In genomic region chr2:28495801-28496595, GRCm38 (mm10) we compare ENCODE assay signal across 18 mouse cellular contexts. TPM values are rescaled to one million over a fixed set of nuclear protein-coding genes. Genes with fewer than 3 reads are reported as not detected.
A peak's percentile ranks its signal among the peaks of the same experiment; 100 is the strongest.
DNase-seq lines count a peak whose midpoint lies in the region; ATAC-seq and TF ChIP-seq lines count a peak whose summit lies in the region.
"Had no signal": no experiment of that assay in that cellular context is flagged by ENCODE, and none has a peak within 500 bp of the region (broad histone marks: within the 10 kb centered on the region; RNA-seq: fewer than 3 reads in every experiment).

No protein-coding gene starts in this region.

- no peak for TF ChIP-seq CTCF in lung, postnatal 0 days (IDR thresholded peaks at IDR 0.05)
- TF ChIP-seq CTCF in intestine, postnatal 0 days (IDR thresholded peaks at IDR 0.05; ENCODE audit: low read depth), result no peak
- no peak for TF ChIP-seq CTCF in hindbrain, postnatal 0 days (IDR thresholded peaks at IDR 0.05; ENCODE audit: low read depth)

- 61% methylated on average over 16 of the region's 16 CpGs for WGBS in kidney, embryonic 15.5 days
- WGBS in lung, embryonic 16.5 days, result 74% methylated on average over 16 of the region's 16 CpGs
- WGBS in lung, postnatal 0 days, result 76% methylated on average over 16 of the region's 16 CpGs
- 77% methylated on average over 16 of the region's 16 CpGs for WGBS in intestine, postnatal 0 days
- WGBS in stomach, embryonic 15.5 days, result 78% methylated on average over 16 of the region's 16 CpGs
- WGBS in hindbrain, postnatal 0 days, result 78% methylated on average over 16 of the region's 16 CpGs

- H3K9ac ChIP-seq in kidney, embryonic 15.5 days, result no peak overlapping the region
- H3K9ac ChIP-seq in lung, embryonic 16.5 days (ENCODE audit: low read length), result 0 out of 2 replicates have a peak overlapping the region, but pooled peaks have one; percentile 0
- H3K9ac ChIP-seq in lung, postnatal 0 days (replicated peaks; ENCODE audit: low read depth), result no peak overlapping the region
- no peak overlapping the region for H3K9ac ChIP-seq in intestine, postnatal 0 days (ENCODE audit: low read depth, low read length)
- H3K9ac ChIP-seq in stomach, embryonic 15.5 days, result no peak overlapping the region
- no peak overlapping the region for H3K9ac ChIP-seq in hindbrain, postnatal 0 days (replicated peaks; ENCODE audit: low read length)
- H3K9ac ChIP-seq: hindbrain, embryonic 15.5 days; liver, embryonic 14.5 days; midbrain, embryonic 12.5 days had no signal

- peaks cover 16% of the 10 kb centered on the region for H3K4me1 ChIP-seq in kidney, embryonic 15.5 days
- H3K4me1 ChIP-seq in lung, embryonic 16.5 days (replicated peaks; ENCODE audit: control insufficient read depth, insufficient read depth, low read length), result peaks cover 5% of the 10 kb centered on the region; the same call in 1 of the 2 replicates
- H3K4me1 ChIP-seq in lung, postnatal 0 days (ENCODE audit: insufficient read depth, low read depth, low read length), result no peaks in the 10 kb centered on the region
- peaks cover 6% of the 10 kb centered on the region; the same call in 1 of the 2 replicates for H3K4me1 ChIP-seq in intestine, postnatal 0 days (replicated peaks; ENCODE audit: control insufficient read depth, insufficient read depth, low read length)
- peaks cover 14% of the 10 kb centered on the region for H3K4me1 ChIP-seq in stomach, embryonic 15.5 days
- no peaks in the 10 kb centered on the region for H3K4me1 ChIP-seq in hindbrain, postnatal 0 days (ENCODE audit: insufficient read depth, low read length)
- H3K4me1 ChIP-seq: hindbrain, embryonic 15.5 days; midbrain, embryonic 12.5 days had no signal

- H3K36me3 ChIP-seq in kidney, embryonic 15.5 days, result no peaks in the 10 kb centered on the region
- no peaks in the 10 kb centered on the region for H3K36me3 ChIP-seq in lung, embryonic 16.5 days (ENCODE audit: control insufficient read depth, insufficient read depth, low read length)
- H3K36me3 ChIP-seq in lung, postnatal 0 days (ENCODE audit: insufficient read depth, low read length), result no peaks in the 10 kb centered on the region
- H3K36me3 ChIP-seq in intestine, postnatal 0 days (ENCODE audit: control insufficient read depth, insufficient read depth), result no peaks in the 10 kb centered on the region
- no peaks in the 10 kb centered on the region for H3K36me3 ChIP-seq in stomach, embryonic 15.5 days
- no peaks in the 10 kb centered on the region for H3K36me3 ChIP-seq in hindbrain, postnatal 0 days (ENCODE audit: insufficient read depth, low read length)
- H3K36me3 ChIP-seq: hindbrain, embryonic 15.5 days; midbrain, embryonic 12.5 days had no signal

- H3K4me3 ChIP-seq in kidney, embryonic 15.5 days (replicated peaks), result peak overlapping the region; percentile 29; the same call in 1 of the 2 replicates
- H3K4me3 ChIP-seq in lung, embryonic 16.5 days (ENCODE audit: low read length), result no peak overlapping the region
- H3K4me3 ChIP-seq in lung, postnatal 0 days (ENCODE audit: low read depth, low read length), result no peak overlapping the region
- H3K4me3 ChIP-seq in intestine, postnatal 0 days (ENCODE audit: low read depth, low read length), result no peak overlapping the region
- no peak overlapping the region for H3K4me3 ChIP-seq in stomach, embryonic 15.5 days (replicated peaks)
- H3K4me3 ChIP-seq in hindbrain, postnatal 0 days (ENCODE audit: low read length), result no peak overlapping the region
- H3K4me3 ChIP-seq: heart, adult 2 months; hindbrain, embryonic 15.5 days; midbrain, embryonic 12.5 days had no signal

- H3K27me3 ChIP-seq in kidney, embryonic 15.5 days, result no peaks in the 10 kb centered on the region
- no peaks in the 10 kb centered on the region for H3K27me3 ChIP-seq in lung, embryonic 16.5 days (ENCODE audit: control insufficient read depth, insufficient read depth, low read depth, low read length)
- no peaks in the 10 kb centered on the region for H3K27me3 ChIP-seq in lung, postnatal 0 days (replicated peaks; ENCODE audit: insufficient read depth, low read length)
- H3K27me3 ChIP-seq in intestine, postnatal 0 days (replicated peaks; ENCODE audit: control insufficient read depth, insufficient read depth, low read length), result no peaks in the 10 kb centered on the region
- H3K27me3 ChIP-seq in stomach, embryonic 15.5 days (replicated peaks), result no peaks in the 10 kb centered on the region
- H3K27me3 ChIP-seq in hindbrain, postnatal 0 days (ENCODE audit: insufficient read depth, low read length), result no peaks in the 10 kb centered on the region
- H3K27me3 ChIP-seq: hindbrain, embryonic 15.5 days; midbrain, embryonic 12.5 days had no signal

- TF ChIP-seq EP300 in lung, postnatal 0 days (IDR thresholded peaks at IDR 0.05), result no peak

- H3K9me3 ChIP-seq in kidney, embryonic 15.5 days (replicated peaks), result no peaks in the 10 kb centered on the region
- no peaks in the 10 kb centered on the region for H3K9me3 ChIP-seq in lung, embryonic 16.5 days (ENCODE audit: control insufficient read depth, low read length)
- no peaks in the 10 kb centered on the region for H3K9me3 ChIP-seq in lung, postnatal 0 days (ENCODE audit: low read length)
- H3K9me3 ChIP-seq in intestine, postnatal 0 days (ENCODE audit: control insufficient read depth), result no peaks in the 10 kb centered on the region
- no peaks in the 10 kb centered on the region for H3K9me3 ChIP-seq in stomach, embryonic 15.5 days
- no peaks in the 10 kb centered on the region for H3K9me3 ChIP-seq in hindbrain, postnatal 0 days (ENCODE audit: low read length)
- H3K9me3 ChIP-seq: hindbrain, embryonic 15.5 days; midbrain, embryonic 12.5 days had no signal

- no peak for DNase-seq in kidney, postnatal 14 days
- no peak for DNase-seq in lung, postnatal 0 days (ENCODE audit: low spot score)
- no peak for DNase-seq in hindbrain, postnatal 0 days (ENCODE audit: low spot score)
- DNase-seq: cerebellum, adult 2 months; right cerebral cortex, postnatal 25 days; thymus, postnatal 14 days had no signal

- peak overlapping the region; percentile 54 for H3K4me2 ChIP-seq in kidney, embryonic 15.5 days
- no peak overlapping the region for H3K4me2 ChIP-seq in lung, embryonic 16.5 days (ENCODE audit: low read depth, low read length)
- no peak overlapping the region for H3K4me2 ChIP-seq in lung, postnatal 0 days (replicated peaks; ENCODE audit: low read depth, low read length)
- H3K4me2 ChIP-seq in intestine, postnatal 0 days (replicated peaks; ENCODE audit: low read depth), result no peak overlapping the region
- H3K4me2 ChIP-seq in stomach, embryonic 15.5 days, result peak overlapping the region; percentile 10; the same call in 1 of the 2 replicates
- no peak overlapping the region for H3K4me2 ChIP-seq in hindbrain, postnatal 0 days (ENCODE audit: low read depth, low read length)
- H3K4me2 ChIP-seq: hindbrain, embryonic 15.5 days; midbrain, embryonic 12.5 days had no signal

- peak; percentile 29; the same call in 1 of the 2 replicates for ATAC-seq in kidney, embryonic 15.5 days (replicated peaks; ENCODE audit: low FRiP score)
- ATAC-seq in lung, embryonic 16.5 days (ENCODE audit: low read depth), result no peak
- no peak for ATAC-seq in lung, postnatal 0 days
- ATAC-seq in intestine, postnatal 0 days, result no peak
- ATAC-seq in stomach, embryonic 15.5 days (ENCODE audit: insufficient read depth, low FRiP score, low read depth), result no peak
- no peak for ATAC-seq in hindbrain, postnatal 0 days
- ATAC-seq: CD4-positive, CD25-positive, alpha-beta regulatory T cell, adult 4 months; forebrain, embryonic 14.5 days had no signal

- H3K27ac ChIP-seq in kidney, embryonic 15.5 days, result peak overlapping the region; percentile 88
- H3K27ac ChIP-seq in lung, embryonic 16.5 days (ENCODE audit: low read length), result peak overlapping the region; percentile 1; the same call in 1 of the 2 replicates
- no peak overlapping the region for H3K27ac ChIP-seq in lung, postnatal 0 days (ENCODE audit: low read length)
- H3K27ac ChIP-seq in intestine, postnatal 0 days (ENCODE audit: low read depth, low read length), result 0 out of 2 replicates have a peak overlapping the region, but pooled peaks have one; percentile 15
- H3K27ac ChIP-seq in stomach, embryonic 15.5 days, result peak overlapping the region; percentile 73
- no peak overlapping the region for H3K27ac ChIP-seq in hindbrain, postnatal 0 days
- H3K27ac ChIP-seq: heart, adult 2 months; hindbrain, embryonic 15.5 days; liver, embryonic 14.5 days; macrophage; midbrain, embryonic 12.5 days had no signal

RNA-seq across cellular contexts. Expression of gene Gbgt1, which starts 0.7 kb away (rescaled TPM):
- polyA plus RNA-seq in kidney, embryonic 15.5 days (2015; fragmentation: Nextera tagmentation; extraction: Ambion mirVana), result 5.8 and 6.5 TPM in 2 replicates
- 1.1 and 1.5 TPM in 2 replicates for polyA plus RNA-seq in lung, embryonic 16.5 days (2015; fragmentation: Nextera tagmentation; extraction: Ambion mirVana)
- 1.2 and 1.4 TPM in 2 replicates for polyA plus RNA-seq in lung, postnatal 0 days (2015; fragmentation: Nextera tagmentation; extraction: Ambion mirVana)
- 1.1 and 1.6 TPM in 2 replicates for polyA plus RNA-seq in intestine, postnatal 0 days (2015; fragmentation: Nextera tagmentation; extraction: Ambion mirVana)
- 2.7 and 3.2 TPM in 2 replicates for polyA plus RNA-seq in stomach, embryonic 15.5 days (2015; fragmentation: Nextera tagmentation; extraction: Ambion mirVana)
- 3.7 and 8.2 TPM in 2 replicates for total RNA-seq in hindbrain, postnatal 0 days (2014; rRNA removed)
- polyA plus RNA-seq in hindbrain, postnatal 0 days (2015; fragmentation: Nextera tagmentation; extraction: Ambion mirVana), result 1.5 and 1.7 TPM in 2 replicates
- polyA plus RNA-seq: CD4-positive, CD25-positive, alpha-beta regulatory T cell, adult 4 months; heart, postnatal 0 days had no signal

RNA-seq across cellular contexts. Expression of gene Gm10134, which starts 9.9 kb away (rescaled TPM):
- polyA plus RNA-seq in kidney, embryonic 15.5 days (2015; fragmentation: Nextera tagmentation; extraction: Ambion mirVana), result 10.6 and 12.6 TPM in 2 replicates
- 3.4 and 3.7 TPM in 2 replicates for polyA plus RNA-seq in lung, embryonic 16.5 days (2015; fragmentation: Nextera tagmentation; extraction: Ambion mirVana)
- polyA plus RNA-seq in lung, postnatal 0 days (2015; fragmentation: Nextera tagmentation; extraction: Ambion mirVana), result 5.8 and 6.1 TPM in 2 replicates
- polyA plus RNA-seq in intestine, postnatal 0 days (2015; fragmentation: Nextera tagmentation; extraction: Ambion mirVana), result 6.0 and 8.7 TPM in 2 replicates
- polyA plus RNA-seq in stomach, embryonic 15.5 days (2015; fragmentation: Nextera tagmentation; extraction: Ambion mirVana), result 8.5 and 8.8 TPM in 2 replicates
- total RNA-seq in hindbrain, postnatal 0 days (2014; rRNA removed), result not detected in 2 replicates
- polyA plus RNA-seq in hindbrain, postnatal 0 days (2015; fragmentation: Nextera tagmentation; extraction: Ambion mirVana), result 4.0 and 4.8 TPM in 2 replicates
- polyA plus RNA-seq: CD4-positive, CD25-positive, alpha-beta regulatory T cell, adult 4 months; cerebellum, adult 2 months; forebrain, embryonic 14.5 days; liver, embryonic 14.5 days had no signal

RNA-seq across cellular contexts. Expression of gene Ralgds, which starts 16.9 kb away (rescaled TPM):
- 22.6 and 30.5 TPM in 2 replicates for polyA plus RNA-seq in kidney, embryonic 15.5 days (2015; fragmentation: Nextera tagmentation; extraction: Ambion mirVana)
- polyA plus RNA-seq in lung, embryonic 16.5 days (2015; fragmentation: Nextera tagmentation; extraction: Ambion mirVana), result 27.3 and 27.9 TPM in 2 replicates
- polyA plus RNA-seq in lung, postnatal 0 days (2015; fragmentation: Nextera tagmentation; extraction: Ambion mirVana), result 24.4 and 29.1 TPM in 2 replicates
- 11.5 and 15.6 TPM in 2 replicates for polyA plus RNA-seq in intestine, postnatal 0 days (2015; fragmentation: Nextera tagmentation; extraction: Ambion mirVana)
- 27.5 and 30.9 TPM in 2 replicates for polyA plus RNA-seq in stomach, embryonic 15.5 days (2015; fragmentation: Nextera tagmentation; extraction: Ambion mirVana)
- 263 and 266 TPM in 2 replicates for total RNA-seq in hindbrain, postnatal 0 days (2014; rRNA removed)
- polyA plus RNA-seq in hindbrain, postnatal 0 days (2015; fragmentation: Nextera tagmentation; extraction: Ambion mirVana), result 74.6 and 76.8 TPM in 2 replicates

RNA-seq across cellular contexts. Expression of gene Mrps2, which starts 28.1 kb away (rescaled TPM):
- 62.0 and 64.0 TPM in 2 replicates for polyA plus RNA-seq in kidney, embryonic 15.5 days (2015; fragmentation: Nextera tagmentation; extraction: Ambion mirVana)
- 49.9 and 52.7 TPM in 2 replicates for polyA plus RNA-seq in lung, embryonic 16.5 days (2015; fragmentation: Nextera tagmentation; extraction: Ambion mirVana)
- polyA plus RNA-seq in lung, postnatal 0 days (2015; fragmentation: Nextera tagmentation; extraction: Ambion mirVana), result 20.8 and 21.8 TPM in 2 replicates
- polyA plus RNA-seq in intestine, postnatal 0 days (2015; fragmentation: Nextera tagmentation; extraction: Ambion mirVana), result 24.5 and 25.1 TPM in 2 replicates
- 51.8 and 54.6 TPM in 2 replicates for polyA plus RNA-seq in stomach, embryonic 15.5 days (2015; fragmentation: Nextera tagmentation; extraction: Ambion mirVana)
- total RNA-seq in hindbrain, postnatal 0 days (2014; rRNA removed), result 31.5 and 33.0 TPM in 2 replicates
- 39.2 and 42.6 TPM in 2 replicates for polyA plus RNA-seq in hindbrain, postnatal 0 days (2015; fragmentation: Nextera tagmentation; extraction: Ambion mirVana)

RNA-seq across cellular contexts. Expression of gene 1700007K13Rik, which starts 29.9 kb away (rescaled TPM):
- polyA plus RNA-seq in kidney, embryonic 15.5 days (2015; fragmentation: Nextera tagmentation; extraction: Ambion mirVana), result 0.52 TPM in 1 of 2 replicates, not detected in the other
- 4.6 and 5.1 TPM in 2 replicates for polyA plus RNA-seq in lung, embryonic 16.5 days (2015; fragmentation: Nextera tagmentation; extraction: Ambion mirVana)
- 13.5 and 18.3 TPM in 2 replicates for polyA plus RNA-seq in lung, postnatal 0 days (2015; fragmentation: Nextera tagmentation; extraction: Ambion mirVana)
- not detected in 2 replicates for polyA plus RNA-seq in intestine, postnatal 0 days (2015; fragmentation: Nextera tagmentation; extraction: Ambion mirVana)
- 0.72 and 0.85 TPM in 2 replicates for polyA plus RNA-seq in stomach, embryonic 15.5 days (2015; fragmentation: Nextera tagmentation; extraction: Ambion mirVana)
- 2.8 and 8.6 TPM in 2 replicates for total RNA-seq in hindbrain, postnatal 0 days (2014; rRNA removed)
- 6.1 and 7.1 TPM in 2 replicates for polyA plus RNA-seq in hindbrain, postnatal 0 days (2015; fragmentation: Nextera tagmentation; extraction: Ambion mirVana)
- total RNA-seq: heart, adult 2 months had no signal
- polyA plus RNA-seq: CD4-positive, CD25-positive, alpha-beta regulatory T cell, adult 4 months; liver, embryonic 14.5 days; macrophage had no signal

Comparison
In these comparisons a context has a peak if more than half of its experiments do, and no peak if none do; other contexts are left out.
1. H3K27ac ChIP-seq: peak in kidney, embryonic 15.5 days (single experiment), lung, embryonic 16.5 days (single experiment), intestine, postnatal 0 days (single experiment) and stomach, embryonic 15.5 days (single experiment); none in lung, postnatal 0 days (single experiment) and hindbrain, postnatal 0 days (single experiment).
2. H3K4me2 ChIP-seq: peak in kidney, embryonic 15.5 days (single experiment) and stomach, embryonic 15.5 days (single experiment); none in lung, embryonic 16.5 days (single experiment), lung, postnatal 0 days (single experiment), intestine, postnatal 0 days (single experiment) and hindbrain, postnatal 0 days (single experiment).